Mouse (Mus musculus) liver, embryonic 13.5 days (tissue): ENCODE results near the gene Mbl2. TPM values are rescaled to one million over a fixed set of nuclear protein-coding genes. Genes with fewer than 3 reads are reported as not detected.
"Not testable (repeated sequence)": the region's sequence is repeated elsewhere in the genome, so short reads cannot be mapped to it uniquely, and the experiment has no call there.

Experiments used
- ATAC-seq: fragments of 200-750 bp; cut with Nextera tagmentation; 2 replicates; pipeline ENCODE4 v1.8.0; 2017; ENCODE audit warnings: low read depth, mild to moderate bottlenecking, moderate number of reproducible peaks, moderate library complexity
- DNase-seq: peaks from one replicate; pipeline ENCODE4 v3.0.0; 2022
- H3K27ac ChIP-seq: fragments of 300-500 bp; sonication (generic); 2 replicates; pipeline ENCODE4 v1.5.1; 2015; ENCODE audit warnings: moderate library complexity, mild to moderate bottlenecking, inconsistent platforms
- H3K27me3 ChIP-seq: fragments of 300-500 bp; sonication (generic); 2 replicates; pipeline ENCODE4 v1.6.1; 2015; ENCODE audit warnings: mild to moderate bottlenecking, inconsistent platforms
- H3K36me3 ChIP-seq: fragments of 300-500 bp; sonication (generic); 2 replicates; pipeline ENCODE4 v1.6.1; 2015; ENCODE audit warnings: mild to moderate bottlenecking, inconsistent platforms
- H3K4me1 ChIP-seq: fragments of 300-500 bp; sonication (generic); replicated peaks from 2 replicates; pipeline ENCODE4 v1.6.1; 2015; ENCODE audit warnings: inconsistent platforms
- H3K4me2 ChIP-seq: fragments of 300-500 bp; sonication (generic); 2 replicates; pipeline ENCODE4 v1.6.1; 2015; ENCODE audit warnings: inconsistent platforms, mild to moderate bottlenecking, moderate library complexity
- H3K4me3 ChIP-seq: fragments of 300-500 bp; sonication (generic); replicated peaks from 2 replicates; pipeline ENCODE4 v1.5.1; 2015; ENCODE audit warnings: mild to moderate bottlenecking, inconsistent platforms
- H3K9ac ChIP-seq: fragments of 300-500 bp; sonication (generic); 2 replicates; pipeline ENCODE4 v1.6.1; 2015; ENCODE audit warnings: mild to moderate bottlenecking, inconsistent platforms
- H3K9me3 ChIP-seq: fragments of 300-500 bp; sonication (generic); replicated peaks from 2 replicates; pipeline ENCODE4 v1.6.1; 2016; ENCODE audit warnings: inconsistent platforms
- WGBS: fragments of 180-500 bp; shearing (Covaris S2); methylation state at CpG from one replicate; pipeline ENCODE4 v1.1.7; 2015; ENCODE audit not compliant: insufficient replicate concordance; 5-methylcytosine and 5-hydroxymethylcytosine counted together
- polyA plus RNA-seq: library from polyadenylated mRNA; unstranded; fragments of >200 nt; fragmentation: Nextera tagmentation; extraction: Ambion mirVana; gene quantifications from 2 replicates; pipeline ENCODE4 v1.2.1, GENCODE M21; 2015

Gene Mbl2
- polyA plus RNA-seq: 0.71 and 0.73 TPM in 2 replicates

DNA sequence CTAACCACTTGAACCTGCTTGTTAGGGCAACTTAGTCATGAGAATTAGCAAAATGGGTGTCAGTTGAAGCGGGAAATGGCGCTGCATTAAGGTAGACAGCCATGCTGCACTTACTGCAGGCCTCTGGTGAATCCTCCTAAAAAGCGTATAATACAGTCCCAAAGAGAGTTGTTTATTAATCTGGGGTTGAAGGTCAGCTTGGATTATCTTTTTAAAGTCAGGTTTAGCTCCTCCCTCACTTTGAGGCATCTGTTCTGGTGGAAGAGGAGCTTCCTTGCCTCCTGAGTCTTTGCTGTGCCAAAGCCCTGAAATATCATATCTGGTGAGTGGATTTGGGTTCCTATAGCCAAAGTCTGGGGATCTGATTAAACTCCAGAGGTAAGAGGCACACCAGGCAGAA lies at the start of gene Mbl2:
TSS of gene Mbl2 (plus strand) at position 252 of the 400 bp plus-strand sequence.
- DNase-seq (no peak), ATAC-seq (no peak)
- H3K9me3 ChIP-seq: no peaks in the 10 kb centered on the region
- no peak within 1 kb of the TSS for H3K27ac ChIP-seq
- H3K4me1 ChIP-seq: no peaks in the 10 kb centered on the region
- H3K36me3 ChIP-seq: no peaks in the 10 kb centered on the region
- H3K4me2 ChIP-seq: no peak within 1 kb of the TSS
- 82% methylated on average over 3 of the region's 3 CpGs for WGBS
- no peak within 1 kb of the TSS for H3K9ac ChIP-seq
- H3K27me3 ChIP-seq: no peaks in the 10 kb centered on the region
- H3K4me3 ChIP-seq: no peak within 1 kb of the TSS

DNA sequence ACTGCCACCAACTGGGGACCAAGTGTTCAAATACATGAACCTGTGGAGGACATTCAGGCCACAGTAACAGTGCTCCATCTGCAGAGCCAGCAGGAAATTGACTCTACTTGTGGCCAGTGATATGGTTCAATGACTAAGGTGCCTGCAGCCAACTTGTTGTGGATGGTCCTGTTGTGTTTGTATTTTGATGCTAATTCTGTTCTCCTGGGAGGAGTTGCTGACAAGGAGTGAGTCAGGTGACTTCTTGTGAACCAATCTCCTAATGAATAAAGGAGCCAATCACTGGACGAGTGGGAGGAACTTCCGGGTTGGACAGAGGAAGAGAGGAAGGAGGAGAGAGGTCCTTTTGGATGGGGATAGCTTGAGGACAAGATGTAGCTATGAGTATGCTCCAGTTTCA lies 47.2 kb upstream of the Mbl2 start:
- Histone ChIP-seq H3K4me2 (no peak overlapping the region), H3K9ac (no peak overlapping the region), H3K27ac (no peak overlapping the region), H3K9me3 (no peaks in the 10 kb centered on the region), H3K27me3 (no peaks in the 10 kb centered on the region), H3K4me3 (no peak overlapping the region), H3K4me1 (no peaks in the 10 kb centered on the region), H3K36me3 (no peaks in the 10 kb centered on the region)
- 65% methylated on average over 2 of the region's 2 CpGs for WGBS
- ATAC-seq (no peak), DNase-seq (no peak)

DNA sequence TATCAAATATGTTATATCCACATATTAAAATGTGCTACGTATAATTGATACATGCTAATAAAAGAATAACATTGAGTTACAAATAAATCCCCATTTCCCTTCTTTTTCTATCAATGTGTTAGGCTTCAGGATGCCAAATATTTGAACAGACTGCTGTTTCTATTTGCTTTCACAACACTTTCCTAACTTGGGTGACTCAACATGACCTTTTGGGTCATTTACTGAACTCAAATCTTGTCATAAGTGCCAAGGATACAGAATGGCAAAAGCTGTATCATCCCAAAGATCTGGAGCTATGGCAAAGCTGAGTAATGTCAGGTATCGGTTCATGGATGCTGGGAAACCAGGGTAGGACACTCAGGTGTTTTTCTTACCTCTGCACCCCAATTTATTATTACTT lies 45.5 kb upstream of the Mbl2 start:
- H3K4me2 ChIP-seq: no peak overlapping the region
- H3K4me1 ChIP-seq: no peaks in the 10 kb centered on the region
- no peak overlapping the region for H3K27ac ChIP-seq
- H3K27me3 ChIP-seq: no peaks in the 10 kb centered on the region
- no peak overlapping the region for H3K9ac ChIP-seq
- 64% methylated on average over 2 of the region's 2 CpGs for WGBS
- ATAC-seq: no peak
- no peak overlapping the region for H3K4me3 ChIP-seq
- no peaks in the 10 kb centered on the region for H3K36me3 ChIP-seq
- H3K9me3 ChIP-seq: no peaks in the 10 kb centered on the region
- DNase-seq: no peak

DNA sequence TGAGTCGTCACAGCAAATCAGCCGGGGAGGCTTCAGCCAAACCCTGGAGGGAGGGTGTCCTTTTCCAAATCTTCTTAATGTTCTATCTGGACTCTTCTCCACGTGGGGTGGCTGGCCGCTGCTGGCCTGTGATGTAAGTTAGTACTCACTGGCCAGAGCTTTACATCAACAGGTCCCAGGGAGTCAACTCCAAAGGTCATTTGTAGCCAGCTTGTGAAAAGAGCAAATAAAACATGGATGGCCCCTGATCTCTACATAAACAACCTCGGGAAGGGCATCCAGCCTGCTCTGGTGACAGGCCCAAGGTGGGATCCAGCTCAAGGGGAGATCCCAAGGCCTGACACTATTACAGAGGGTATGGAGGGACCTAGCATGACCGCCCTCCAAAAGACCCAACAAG lies 37.7 kb upstream of the Mbl2 start:
- peak overlapping the region; percentile 47 for H3K27ac ChIP-seq
- 54% methylated on average over 6 of the region's 6 CpGs for WGBS
- H3K9me3 ChIP-seq: no peaks in the 10 kb centered on the region
- no peaks in the 10 kb centered on the region for H3K36me3 ChIP-seq
- H3K9ac ChIP-seq: no peak overlapping the region
- ATAC-seq (peak; percentile 74), DNase-seq (no peak)
- H3K4me1 ChIP-seq: no peaks in the 10 kb centered on the region
- H3K27me3 ChIP-seq: no peaks in the 10 kb centered on the region
- no peak overlapping the region for H3K4me3 ChIP-seq
- no peak overlapping the region for H3K4me2 ChIP-seq

DNA sequence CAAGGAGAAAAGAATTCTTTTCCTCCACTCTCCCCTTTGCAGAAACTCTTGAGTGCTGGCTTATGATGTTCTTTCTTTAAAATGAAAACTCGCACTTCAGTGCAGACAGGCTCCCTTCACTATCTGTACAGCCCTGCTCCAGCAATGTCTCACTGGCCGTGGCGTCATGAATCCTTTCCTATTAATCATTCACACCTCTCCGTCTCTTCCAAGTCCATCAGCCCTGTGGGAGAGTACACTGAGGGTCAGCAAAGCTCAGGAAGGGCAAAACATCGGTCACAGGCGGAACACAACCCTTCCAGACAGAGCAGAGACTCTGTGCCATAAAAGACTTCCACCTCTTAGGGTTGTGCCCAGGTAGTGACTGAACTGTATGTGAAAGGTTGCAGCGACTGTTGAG lies 30.6 kb upstream of the Mbl2 start:
- H3K36me3 ChIP-seq: no peaks in the 10 kb centered on the region
- ATAC-seq (peak; percentile 39), DNase-seq (no peak)
- H3K9ac ChIP-seq: no peak overlapping the region
- H3K27ac ChIP-seq: no peak overlapping the region
- no peaks in the 10 kb centered on the region for H3K9me3 ChIP-seq
- no peak overlapping the region for H3K4me2 ChIP-seq
- H3K4me3 ChIP-seq: no peak overlapping the region
- 63% methylated on average over 7 of the region's 7 CpGs for WGBS
- no peaks in the 10 kb centered on the region for H3K27me3 ChIP-seq
- H3K4me1 ChIP-seq: no peaks in the 10 kb centered on the region

DNA sequence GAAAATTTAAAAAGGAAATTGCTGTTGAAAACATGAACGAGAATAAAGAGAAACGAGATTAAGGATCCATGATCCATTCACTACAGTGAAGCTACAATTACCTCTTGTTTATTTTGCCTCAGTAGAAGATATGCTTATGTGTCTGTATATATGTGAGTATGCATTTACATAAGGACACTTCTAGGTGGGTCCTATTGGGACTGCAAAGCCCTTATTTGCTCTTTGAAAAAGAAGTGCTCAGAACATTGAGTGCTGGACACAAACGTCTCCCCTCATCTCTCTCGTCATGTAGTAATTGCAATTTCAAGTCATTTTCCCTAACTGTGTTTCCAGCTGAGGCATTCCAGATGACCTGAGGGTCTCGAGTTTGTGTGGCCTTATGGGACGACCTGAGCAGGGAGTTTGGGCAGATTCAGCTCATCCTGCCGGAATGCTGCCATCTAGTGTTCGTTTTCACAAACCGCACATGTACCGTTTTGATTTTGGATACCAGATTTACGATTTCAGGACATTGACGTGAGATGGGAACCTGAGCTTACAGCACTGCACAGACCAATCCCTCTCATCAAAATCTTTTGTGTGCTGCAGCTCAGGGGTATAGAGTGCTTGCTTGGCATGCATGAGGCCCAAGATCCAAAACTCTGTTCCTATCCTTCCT lies 27.5 kb upstream of the Mbl2 start:
- ATAC-seq (no peak), DNase-seq (peak; percentile 9)
- H3K27me3 ChIP-seq: no peaks in the 10 kb centered on the region
- H3K4me1 ChIP-seq: no peaks in the 10 kb centered on the region; the same call in 1 of the 2 replicates
- H3K9me3 ChIP-seq: no peaks in the 10 kb centered on the region
- WGBS: 18% methylated on average over 12 of the region's 12 CpGs
- no peak overlapping the region for H3K27ac ChIP-seq
- H3K4me2 ChIP-seq: no peak overlapping the region
- no peaks in the 10 kb centered on the region for H3K36me3 ChIP-seq
- no peak overlapping the region for H3K4me3 ChIP-seq
- H3K9ac ChIP-seq: no peak overlapping the region

DNA sequence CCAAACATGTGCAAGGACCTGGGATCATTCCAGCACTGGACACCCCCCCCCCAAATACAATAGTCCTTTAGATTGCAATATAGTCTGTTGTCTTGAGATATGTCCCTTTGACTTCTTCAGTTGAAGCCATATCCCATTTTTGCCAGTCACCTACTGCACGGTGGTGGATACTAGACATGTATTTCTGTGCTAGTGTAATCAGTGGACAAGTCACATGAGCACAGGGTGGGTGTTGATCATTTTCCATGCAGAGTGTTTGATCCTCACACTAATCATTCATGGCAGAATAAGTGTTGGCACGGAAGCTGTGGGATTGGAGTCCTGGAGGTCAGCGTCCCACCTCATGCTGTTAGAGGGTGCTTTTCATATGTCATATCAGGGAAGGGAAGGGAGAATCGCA lies 26.9 kb upstream of the Mbl2 start:
- no peak for DNase-seq
- Histone ChIP-seq H3K36me3 (no peaks in the 10 kb centered on the region), H3K27me3 (no peaks in the 10 kb centered on the region), H3K27ac (no peak overlapping the region), H3K4me1 (no peaks in the 10 kb centered on the region; the same call in 1 of the 2 replicates), H3K9ac (no peak overlapping the region), H3K9me3 (no peaks in the 10 kb centered on the region), H3K4me3 (no peak overlapping the region), H3K4me2 (no peak overlapping the region)
- ATAC-seq: no peak
- WGBS: 68% methylated on average over 4 of the region's 4 CpGs

DNA sequence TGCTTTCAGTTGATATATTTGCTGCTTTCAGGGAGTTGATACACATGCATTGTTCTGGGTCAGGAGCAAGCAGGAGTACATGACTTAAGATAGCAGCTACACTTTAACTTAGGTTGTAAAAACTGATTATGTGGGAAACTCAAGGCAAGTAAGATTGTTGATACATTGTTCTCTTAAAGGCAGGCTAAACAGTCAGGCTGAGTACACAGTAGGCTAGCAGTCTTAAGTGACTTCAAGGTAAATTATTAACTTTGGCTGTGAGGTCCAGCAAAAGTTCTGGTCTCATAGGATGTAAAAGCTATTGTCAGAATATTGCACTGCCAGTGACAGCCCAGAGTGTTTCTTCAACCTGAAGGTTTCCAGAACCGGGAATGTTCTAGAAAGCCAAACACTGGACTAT lies 25.8 kb upstream of the Mbl2 start:
- no peaks in the 10 kb centered on the region for H3K9me3 ChIP-seq
- H3K9ac ChIP-seq: no peak overlapping the region
- no peak overlapping the region for H3K4me3 ChIP-seq
- no peak overlapping the region for H3K4me2 ChIP-seq
- H3K36me3 ChIP-seq: no peaks in the 10 kb centered on the region
- DNase-seq (no peak), ATAC-seq (no peak)
- WGBS: 62% methylated on average over 1 of the region's 1 CpGs
- H3K27ac ChIP-seq: no peak overlapping the region
- H3K4me1 ChIP-seq: no peaks in the 10 kb centered on the region; the same call in 1 of the 2 replicates
- no peaks in the 10 kb centered on the region for H3K27me3 ChIP-seq

DNA sequence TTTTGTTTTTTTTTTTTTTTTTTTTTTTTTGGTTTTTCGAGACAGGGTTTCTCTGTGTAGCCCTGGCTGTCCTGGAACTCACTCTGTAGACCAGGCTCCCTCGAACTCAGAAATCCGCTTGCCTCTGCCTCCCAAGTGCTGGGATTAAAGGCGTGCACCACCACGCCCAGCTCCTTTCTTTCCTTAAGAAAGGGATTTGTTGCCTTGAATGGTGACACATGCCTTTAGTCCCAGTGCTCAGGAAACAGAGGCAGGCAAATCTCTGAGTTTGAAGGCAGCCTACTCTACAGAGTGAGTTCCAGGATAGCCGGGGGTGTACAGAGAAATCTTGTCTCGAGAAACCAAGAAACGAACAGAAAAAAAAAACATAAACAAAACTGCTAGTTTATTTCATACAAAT lies 23.7 kb upstream of the Mbl2 start:
- WGBS: 73% methylated on average over 8 of the region's 8 CpGs
- not testable (repeated sequence) for H3K27me3 ChIP-seq, H3K36me3 ChIP-seq, ATAC-seq, DNase-seq, H3K4me1 ChIP-seq, H3K27ac ChIP-seq, H3K9ac ChIP-seq, H3K4me3 ChIP-seq, H3K9me3 ChIP-seq, H3K4me2 ChIP-seq

DNA sequence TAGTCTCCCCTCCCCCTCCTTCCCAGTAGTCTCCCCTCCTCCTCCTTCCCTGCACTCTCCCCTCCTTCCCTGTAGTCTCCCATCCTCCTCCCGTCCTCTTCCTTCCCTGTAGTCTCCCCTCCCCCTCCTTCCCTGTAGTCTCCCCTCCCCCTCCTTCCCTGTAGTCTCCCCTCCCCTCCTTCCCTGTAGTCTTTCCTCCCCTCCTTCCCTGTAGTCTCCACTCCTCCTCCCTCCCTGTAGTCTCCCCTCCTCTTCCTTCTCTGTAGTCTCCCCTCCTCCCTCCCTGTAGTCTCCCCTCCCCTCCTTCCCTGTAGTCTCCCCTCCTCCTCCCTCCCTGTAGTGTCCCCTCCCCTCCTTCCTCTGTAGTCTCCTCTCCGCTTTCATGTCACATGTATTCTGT lies 18.7 kb upstream of the Mbl2 start:
- no peaks in the 10 kb centered on the region for H3K27me3 ChIP-seq
- no peak overlapping the region for H3K9ac ChIP-seq
- DNase-seq (no peak), ATAC-seq (no peak)
- H3K27ac ChIP-seq: no peak overlapping the region
- no peaks in the 10 kb centered on the region for H3K4me1 ChIP-seq
- H3K4me3 ChIP-seq: no peak overlapping the region
- H3K4me2 ChIP-seq: no peak overlapping the region
- WGBS: 28% methylated on average over 2 of the region's 2 CpGs
- no peaks in the 10 kb centered on the region for H3K36me3 ChIP-seq
- H3K9me3 ChIP-seq: no peaks in the 10 kb centered on the region

DNA sequence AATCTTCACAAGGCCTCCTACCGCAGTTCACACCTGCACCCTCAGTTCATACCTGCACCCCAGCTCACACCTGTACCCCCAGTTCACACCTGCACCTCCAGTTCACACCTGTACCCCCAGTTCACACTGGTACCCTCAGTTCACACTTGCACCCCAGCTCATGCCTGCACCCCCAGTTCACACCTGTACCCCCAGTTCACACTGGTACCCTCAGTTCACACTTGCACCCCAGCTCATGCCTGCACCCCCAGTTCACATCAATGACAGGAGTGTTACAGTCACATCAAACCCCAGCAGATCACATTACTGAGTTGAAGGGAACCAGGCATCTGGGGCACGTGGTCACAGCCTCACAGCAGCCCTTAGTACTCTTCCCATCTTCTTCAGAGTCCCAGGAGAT lies 17.0 kb upstream of the Mbl2 start:
- not testable (repeated sequence) for H3K9me3 ChIP-seq, H3K4me2 ChIP-seq, H3K27ac ChIP-seq, ATAC-seq, H3K36me3 ChIP-seq, DNase-seq, H3K4me1 ChIP-seq, H3K9ac ChIP-seq, H3K27me3 ChIP-seq, H3K4me3 ChIP-seq
- 61% methylated on average over 2 of the region's 2 CpGs for WGBS

DNA sequence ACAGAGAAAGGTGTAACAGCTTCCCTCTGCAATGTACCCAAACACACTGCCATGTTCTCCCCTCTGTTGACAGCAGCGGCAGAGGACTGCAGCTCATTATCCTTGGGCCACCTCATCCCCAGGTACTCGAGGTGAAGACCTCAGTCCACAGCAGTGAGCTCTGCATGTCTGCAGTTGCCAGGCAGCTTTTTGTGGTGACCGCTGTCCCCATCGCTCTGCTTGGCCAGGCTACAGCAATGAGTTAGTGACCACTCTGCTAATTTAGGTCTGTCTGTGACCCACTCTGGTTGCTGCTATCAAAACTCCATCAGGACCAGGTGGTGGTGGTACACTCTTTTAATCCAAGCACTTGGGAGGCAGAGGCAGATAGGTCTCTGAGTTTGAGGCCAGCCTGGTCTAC lies 16.6 kb upstream of the Mbl2 start:
- no peak overlapping the region for H3K4me3 ChIP-seq
- DNase-seq: no peak
- H3K36me3 ChIP-seq: no peaks in the 10 kb centered on the region
- no peak overlapping the region for H3K4me2 ChIP-seq
- H3K27ac ChIP-seq: no peak overlapping the region
- H3K9me3 ChIP-seq: no peaks in the 10 kb centered on the region
- H3K4me1 ChIP-seq: no peaks in the 10 kb centered on the region
- 63% methylated on average over 4 of the region's 4 CpGs for WGBS
- no peak overlapping the region for H3K9ac ChIP-seq
- H3K27me3 ChIP-seq: no peaks in the 10 kb centered on the region
- ATAC-seq: no peak
